Mouse (Mus musculus) layer of hippocampus, postnatal 25 days (tissue): ENCODE measurements around the gene Lrrc3c. TPM values are rescaled to one million over a fixed set of nuclear protein-coding genes. Genes with fewer than 3 reads are reported as not detected.

Experiments used
- DNase-seq, 2 experiments: peaks; one replicate each; pipeline ENCODE4 v3.0.0; 2022; ENCODE audit warnings: mixed read lengths in 2 of 2, low spot score in 1 of 2; ENCODE audit errors: extremely low spot score in 1 of 2
- total RNA-seq, 2 experiments: library from RNA; stranded (reverse); gene quantifications; 2 replicates each; pipeline ENCODE4 v1.2.3; 2021

Lrrc3c gene
- total RNA-seq = not detected

- no peak for DNase-seq
Measured at GRCm38 (mm10) chr11:98597991-98598390, at the start of gene Lrrc3c. Gene Lrrc3c (plus strand): TSS chr11:98598291.

GRCm38 (mm10) chr11:98549363-98549762 is 48.7 kb upstream of the Lrrc3c start:
- no peak for DNase-seq

GRCm38 (mm10) chr11:98550311-98550974 is 47.6 kb upstream of the Lrrc3c start:
- no peak for DNase-seq

- DNase-seq = peak; percentile 82 to 89
Measured at GRCm38 (mm10) chr11:98550975-98551828, 46.9 kb upstream of the Lrrc3c start, which contains the start of gene Zpbp2. Gene Zpbp2 (plus strand): TSS chr11:98551097.

- no peak for DNase-seq
Measured at GRCm38 (mm10) chr11:98553966-98554365, 44.1 kb upstream of the Lrrc3c start.

- DNase-seq = no peak
Measured at GRCm38 (mm10) chr11:98555124-98555700, 42.9 kb upstream of the Lrrc3c start.

GRCm38 (mm10) chr11:98560942-98561341 is 37.1 kb upstream of the Lrrc3c start:
- DNase-seq = no peak

GRCm38 (mm10) chr11:98563025-98563424 is 35.1 kb upstream of the Lrrc3c start:
- no peak for DNase-seq

GRCm38 (mm10) chr11:98563921-98564414 is 34.1 kb upstream of the Lrrc3c start:
- no peak for DNase-seq

- DNase-seq = no peak
Measured at GRCm38 (mm10) chr11:98568326-98568725, 29.8 kb upstream of the Lrrc3c start.

- DNase-seq = no peak
Measured at GRCm38 (mm10) chr11:98569461-98569860, 28.6 kb upstream of the Lrrc3c start.

- DNase-seq = no peak
Measured at GRCm38 (mm10) chr11:98577776-98578175, 20.3 kb upstream of the Lrrc3c start.

- DNase-seq = no peak
Measured at GRCm38 (mm10) chr11:98580301-98581121, 17.6 kb upstream of the Lrrc3c start.

- DNase-seq = no peak
Measured at GRCm38 (mm10) chr11:98581286-98582029, 16.6 kb upstream of the Lrrc3c start.

GRCm38 (mm10) chr11:98582030-98582388 is 16.1 kb upstream of the Lrrc3c start:
- DNase-seq = no peak

GRCm38 (mm10) chr11:98582551-98583264 is 15.4 kb upstream of the Lrrc3c start:
- no peak for DNase-seq

GRCm38 (mm10) chr11:98583265-98583552 is 14.9 kb upstream of the Lrrc3c start:
- DNase-seq = no peak

GRCm38 (mm10) chr11:98583571-98583970 is 14.5 kb upstream of the Lrrc3c start:
- DNase-seq = no peak

- DNase-seq = no peak
Measured at GRCm38 (mm10) chr11:98584146-98584545, 13.9 kb upstream of the Lrrc3c start.
